Mouse (Mus musculus) B cell, adult 67 days (primary cell): Measurements from ENCODE around the gene Gm13040. TPM values are rescaled to one million over a fixed set of nuclear protein-coding genes. Genes with fewer than 3 reads are reported as not detected.

Experiments
- total RNA-seq, 2 experiments: library from RNA; stranded (reverse); gene quantifications; 4 replicates each; pipeline ENCODE4 v1.2.4; 2023

Gene Gm13040
- not detected for total RNA-seq

DNA sequence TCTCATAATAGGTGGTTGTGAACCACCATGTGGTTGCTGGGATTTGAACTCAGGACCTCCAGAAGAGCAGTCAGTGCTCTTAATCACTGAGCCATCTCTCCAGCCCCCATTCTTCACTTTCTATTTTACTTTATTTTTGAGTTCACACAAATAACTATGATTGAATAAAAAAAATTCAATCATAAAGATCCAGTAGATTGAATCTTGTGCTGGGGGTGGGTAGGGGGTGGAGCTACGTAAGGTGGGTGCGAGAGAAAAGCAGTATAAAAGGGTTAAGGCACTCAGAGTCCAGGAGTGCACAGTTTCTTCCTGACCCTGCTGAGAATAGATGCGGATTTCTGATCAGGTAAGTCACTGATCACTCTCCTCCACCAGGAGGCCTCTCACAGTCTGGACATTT is at the start of gene Gm13040:
Gene Gm13040, plus strand, starts transcription at position 301 of the 400 bp plus-strand sequence.

DNA sequence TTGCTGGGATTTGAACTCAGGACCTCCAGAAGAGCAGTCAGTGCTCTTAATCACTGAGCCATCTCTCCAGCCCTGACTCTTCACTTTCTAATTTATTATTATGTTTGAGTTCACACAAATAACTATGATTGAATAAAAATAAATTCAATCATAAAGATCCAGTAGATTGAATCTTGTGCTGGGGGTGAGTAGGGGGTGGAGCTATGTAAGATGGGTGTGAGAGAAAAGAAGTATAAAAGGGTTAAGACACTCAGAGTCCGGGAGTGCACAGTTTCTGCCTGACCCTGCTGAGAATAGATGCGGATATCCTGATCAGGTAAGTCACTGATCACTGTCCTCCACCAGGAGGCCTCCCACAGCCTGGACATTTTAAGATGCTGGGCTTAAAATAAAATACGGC is 24.7 kb upstream of the Gm13040 start, which contains the start of gene Gm13043:
Gene Gm13043, plus strand, starts transcription at position 301 of the 400 bp plus-strand sequence.

DNA sequence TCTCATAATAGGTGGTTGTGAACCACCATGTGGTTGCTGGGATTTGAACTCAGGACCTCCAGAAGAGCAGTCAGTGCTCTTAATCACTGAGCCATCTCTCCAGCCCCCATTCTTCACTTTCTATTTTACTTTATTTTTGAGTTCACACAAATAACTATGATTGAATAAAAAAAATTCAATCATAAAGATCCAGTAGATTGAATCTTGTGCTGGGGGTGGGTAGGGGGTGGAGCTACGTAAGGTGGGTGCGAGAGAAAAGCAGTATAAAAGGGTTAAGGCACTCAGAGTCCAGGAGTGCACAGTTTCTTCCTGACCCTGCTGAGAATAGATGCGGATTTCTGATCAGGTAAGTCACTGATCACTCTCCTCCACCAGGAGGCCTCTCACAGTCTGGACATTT is 15.6 kb downstream of the Gm13040 start, which contains the start of the genes BC080695 and Gm13057:
Gene BC080695, plus strand, starts transcription at position 301 of the 400 bp plus-strand sequence.
Gene Gm13057, plus strand, starts transcription at position 310 of the 400 bp plus-strand sequence.

Other genes starting within 250 kb of the Gm13040 start
- gene Pdpn, start 236.4 kb upstream of the Gm13040 start, total RNA-seq, result not detected
- not detected for gene Lrrc38, start 186.2 kb upstream of the Gm13040 start, total RNA-seq
- not detected for gene Pramel1, start 141.5 kb upstream of the Gm13040 start, total RNA-seq
- 10 to 100 TPM; 52.8 to 60.6 TPM for gene Pramef8, start 123.5 kb upstream of the Gm13040 start, total RNA-seq
- gene Oog4, start 85.6 kb upstream of the Gm13040 start, total RNA-seq, result not detected
- gene Gm13043, start 24.6 kb upstream of the Gm13040 start, total RNA-seq, result not detected
- not detected for gene BC080695, start 15.7 kb downstream of the Gm13040 start, total RNA-seq
- gene Gm13057, start 15.8 kb downstream of the Gm13040 start, total RNA-seq, result not detected
- not detected for gene Gm13083, start 79.0 kb downstream of the Gm13040 start, total RNA-seq
- not detected for gene Gm13088, start 121.3 kb downstream of the Gm13040 start, total RNA-seq
- gene Gm13089, start 166.8 kb downstream of the Gm13040 start, total RNA-seq, result not detected
- not detected for gene Gm13078, start 183.5 kb downstream of the Gm13040 start, total RNA-seq